Mouse (Mus musculus): ENCODE measurements around the gene Ngfr. TPM values are rescaled to one million over a fixed set of nuclear protein-coding genes. Genes with fewer than 3 reads are reported as not detected.
A peak's percentile ranks its signal among the peaks of the same experiment; 100 is the strongest.

The Ngfr gene
- polyA plus RNA-seq, 1 experiment from 2014 or later, result 41.4 TPM

DNA sequence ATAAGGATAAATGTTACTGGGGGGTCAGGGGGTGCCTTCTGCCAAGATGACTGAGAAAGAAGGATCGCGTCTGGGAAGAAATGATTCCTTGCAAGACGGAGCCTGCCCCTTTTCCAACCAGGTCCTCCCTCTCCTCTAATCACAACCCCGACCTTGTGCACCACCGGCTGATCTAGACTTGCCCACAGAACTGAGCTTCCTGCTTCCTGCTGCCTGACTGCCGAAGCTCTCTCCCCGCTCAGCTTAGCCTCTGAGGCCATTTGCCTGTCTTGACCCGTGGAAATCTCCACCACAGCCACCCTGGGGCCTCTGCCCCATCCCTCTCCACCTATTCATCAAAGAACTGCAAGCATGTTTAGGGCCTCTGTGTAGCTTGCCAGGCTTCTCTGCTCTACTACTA is 11.2 kb downstream of the Ngfr start:
- Histone ChIP-seq H3K4me1 (replicated peaks) (peaks cover 30% of the 10 kb centered on the region), H3K9ac (no peak overlapping the region), H3K4me3 (no peak overlapping the region), H3K27ac (no peak overlapping the region), H3K9me3 (no peaks in the 10 kb centered on the region), H3K27me3 (peaks cover 48% of the 10 kb centered on the region), H3K4me2 (no peak overlapping the region), H3K36me3 (no peaks in the 10 kb centered on the region; the same call in 1 of the 2 replicates)
- WGBS, result 75% methylated on average over 8 of the region's 8 CpGs
- no peak for ATAC-seq (ENCODE audit: low FRiP score)

- Histone ChIP-seq H3K4me1 (replicated peaks) (peaks cover 30% of the 10 kb centered on the region), H3K27ac (no peak overlapping the region), H3K9me3 (no peaks in the 10 kb centered on the region), H3K27me3 (peaks cover 43% of the 10 kb centered on the region), H3K36me3 (no peaks in the 10 kb centered on the region; the same call in 1 of the 2 replicates), H3K4me2 (no peak overlapping the region), H3K9ac (no peak overlapping the region), H3K4me3 (no peak overlapping the region)
- ATAC-seq (ENCODE audit: low FRiP score), result no peak
- WGBS, result 67% methylated on average over 13 of the region's 13 CpGs
Observed at GRCm38 (mm10) chr11:95575791-95576190, 11.7 kb downstream of the Ngfr start.

DNA sequence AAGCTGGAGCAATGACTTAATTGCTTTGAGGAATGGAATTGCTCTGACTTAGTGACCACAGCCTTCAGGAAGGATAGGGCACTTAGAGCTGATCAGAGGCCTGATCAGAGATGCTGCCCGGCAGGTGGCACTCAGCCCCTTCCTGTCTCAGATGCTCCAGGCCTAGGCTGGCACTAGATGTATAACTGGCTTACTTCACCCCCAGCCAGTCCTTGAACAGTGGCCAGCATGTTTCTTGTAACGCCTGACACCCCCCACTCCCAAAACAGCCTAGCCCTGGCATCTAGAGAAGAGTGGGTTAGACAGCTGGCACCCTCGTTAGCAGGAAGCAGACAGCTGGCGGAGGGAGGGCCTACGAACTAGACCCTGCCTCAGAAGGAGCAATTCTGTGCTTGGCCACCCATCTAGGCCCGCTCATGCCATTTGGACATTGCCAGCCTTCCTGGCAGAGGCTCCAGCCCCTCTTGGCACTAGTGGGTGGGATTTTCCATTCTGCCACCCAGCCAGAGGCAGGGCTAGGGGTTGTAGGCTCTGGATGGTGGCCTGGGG is 12.7 kb downstream of the Ngfr start:
- no peak overlapping the region for H3K4me3 ChIP-seq
- H3K27me3 ChIP-seq, result peaks cover 34% of the 10 kb centered on the region
- H3K4me2 ChIP-seq, result no peak overlapping the region
- 77% methylated on average over 6 of the region's 6 CpGs for whole genome bisulfite sequencing
- no peaks in the 10 kb centered on the region for H3K9me3 ChIP-seq
- peak overlapping the region; percentile 24; the same call in 1 of the 2 replicates for H3K9ac ChIP-seq
- H3K36me3 ChIP-seq, result peaks cover 4% of the 10 kb centered on the region; the same call in 1 of the 2 replicates
- H3K4me1 ChIP-seq (replicated peaks), result peaks cover 28% of the 10 kb centered on the region
- ATAC-seq (ENCODE audit: low FRiP score), result peak; percentile 14; the same call in 1 of the 2 replicates
- H3K27ac ChIP-seq, result peak overlapping the region; percentile 44; the same call in 1 of the 2 replicates

DNA sequence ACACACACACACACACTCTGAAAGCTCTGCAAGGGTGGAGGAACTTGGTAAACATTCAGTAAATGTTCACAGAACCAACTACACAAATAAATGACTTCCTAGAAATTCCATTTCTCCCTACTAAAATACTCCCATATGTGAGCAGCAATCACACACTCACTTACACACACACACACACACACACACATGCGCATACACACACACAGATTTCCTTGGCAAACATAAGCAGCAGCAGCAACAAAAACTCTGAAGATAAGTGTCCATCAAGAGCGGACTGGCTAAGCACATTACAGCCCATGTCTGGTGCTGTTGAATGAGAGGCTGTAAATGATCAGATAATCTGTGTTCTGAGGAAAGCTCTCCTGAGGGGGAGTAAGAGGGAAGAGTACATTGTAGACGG is 15.3 kb downstream of the Ngfr start:
- Histone ChIP-seq H3K9me3 (no peaks in the 10 kb centered on the region), H3K27me3 (peaks cover 9% of the 10 kb centered on the region), H3K27ac (no peak overlapping the region), H3K36me3 (peaks cover 4% of the 10 kb centered on the region; the same call in 1 of the 2 replicates), H3K4me2 (no peak overlapping the region), H3K9ac (no peak overlapping the region), H3K4me3 (no peak overlapping the region), H3K4me1 (replicated peaks) (peaks cover 20% of the 10 kb centered on the region)
- ATAC-seq (ENCODE audit: low FRiP score), result no peak
- 85% methylated on average over 3 of the region's 3 CpGs for WGBS

DNA sequence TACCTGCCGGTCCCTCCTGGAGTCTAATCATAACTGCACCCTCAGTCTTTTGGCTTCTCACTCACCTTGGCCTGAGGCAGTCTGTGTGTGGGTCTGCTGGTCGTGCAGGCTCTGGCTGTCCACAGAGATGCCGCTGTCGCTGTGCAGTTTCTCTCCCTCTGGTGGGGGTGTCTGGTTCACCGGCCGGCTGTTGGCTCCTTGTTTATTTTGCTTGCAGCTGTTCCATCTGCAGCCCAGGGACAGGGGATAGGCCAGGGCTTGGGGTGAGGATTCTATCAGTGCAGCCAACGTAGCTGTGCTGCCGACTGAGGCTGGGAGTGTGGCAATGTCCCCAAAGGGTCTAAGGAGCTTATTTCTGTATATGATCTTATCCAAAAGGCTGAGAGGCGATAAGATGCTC is 15.8 kb downstream of the Ngfr start:
- H3K4me1 ChIP-seq (replicated peaks), result peaks cover 20% of the 10 kb centered on the region
- peaks cover 4% of the 10 kb centered on the region; the same call in 1 of the 2 replicates for H3K27me3 ChIP-seq
- H3K9ac ChIP-seq, result peak overlapping the region; percentile 49; the same call in 1 of the 2 replicates
- no peak overlapping the region for H3K4me2 ChIP-seq
- peaks cover 4% of the 10 kb centered on the region; the same call in 1 of the 2 replicates for H3K36me3 ChIP-seq
- no peak overlapping the region for H3K27ac ChIP-seq
- no peak overlapping the region for H3K4me3 ChIP-seq
- 53% methylated on average over 9 of the region's 9 CpGs for WGBS
- ATAC-seq (ENCODE audit: low FRiP score), result no peak
- no peaks in the 10 kb centered on the region for H3K9me3 ChIP-seq

GRCm38 (mm10) chr11:95570827-95571619 is 16.5 kb downstream of the Ngfr start:
- Histone ChIP-seq H3K4me3 (no peak overlapping the region), H3K9me3 (no peaks in the 10 kb centered on the region), H3K27me3 (peaks cover 3% of the 10 kb centered on the region; the same call in 1 of the 2 replicates), H3K36me3 (peaks cover 4% of the 10 kb centered on the region; the same call in 1 of the 2 replicates), H3K27ac (no peak overlapping the region), H3K4me2 (no peak overlapping the region), H3K4me1 (replicated peaks) (peaks cover 15% of the 10 kb centered on the region), H3K9ac (no peak overlapping the region)
- 70% methylated on average over 25 of the region's 25 CpGs for WGBS
- ATAC-seq (ENCODE audit: low FRiP score), result no peak

- Histone ChIP-seq H3K9ac (no peak overlapping the region), H3K9me3 (no peaks in the 10 kb centered on the region), H3K27ac (no peak overlapping the region), H3K4me3 (no peak overlapping the region), H3K4me1 (replicated peaks) (peaks cover 8% of the 10 kb centered on the region), H3K36me3 (peaks cover 4% of the 10 kb centered on the region; the same call in 1 of the 2 replicates), H3K4me2 (no peak overlapping the region), H3K27me3 (no peaks in the 10 kb centered on the region)
- WGBS, result 81% methylated on average over 6 of the region's 6 CpGs
- ATAC-seq (ENCODE audit: low FRiP score), result no peak
Observed at GRCm38 (mm10) chr11:95569908-95570307, 17.6 kb downstream of the Ngfr start.

GRCm38 (mm10) chr11:95567936-95568715 is 19.4 kb downstream of the Ngfr start:
- Histone ChIP-seq H3K4me3 (no peak overlapping the region), H3K27me3 (no peaks in the 10 kb centered on the region), H3K36me3 (0 out of 2 replicates have a peak, but pooled peaks cover 4% of the 10 kb centered on the region), H3K9ac (no peak overlapping the region), H3K4me1 (replicated peaks) (peaks cover 8% of the 10 kb centered on the region), H3K27ac (no peak overlapping the region), H3K4me2 (no peak overlapping the region), H3K9me3 (no peaks in the 10 kb centered on the region)
- no peak for ATAC-seq (ENCODE audit: low FRiP score)
- WGBS, result 63% methylated on average over 8 of the region's 8 CpGs

GRCm38 (mm10) chr11:95567366-95567765 is 20.2 kb downstream of the Ngfr start:
- no peak for ATAC-seq (ENCODE audit: low FRiP score)
- H3K4me3 ChIP-seq, result no peak overlapping the region
- H3K36me3 ChIP-seq, result 0 out of 2 replicates have a peak, but pooled peaks cover 4% of the 10 kb centered on the region
- no peaks in the 10 kb centered on the region for H3K9me3 ChIP-seq
- H3K4me2 ChIP-seq, result no peak overlapping the region
- H3K27ac ChIP-seq, result no peak overlapping the region
- H3K27me3 ChIP-seq, result no peaks in the 10 kb centered on the region
- 75% methylated on average over 6 of the region's 6 CpGs for WGBS
- peaks cover 8% of the 10 kb centered on the region for H3K4me1 ChIP-seq (replicated peaks)
- no peak overlapping the region for H3K9ac ChIP-seq

DNA sequence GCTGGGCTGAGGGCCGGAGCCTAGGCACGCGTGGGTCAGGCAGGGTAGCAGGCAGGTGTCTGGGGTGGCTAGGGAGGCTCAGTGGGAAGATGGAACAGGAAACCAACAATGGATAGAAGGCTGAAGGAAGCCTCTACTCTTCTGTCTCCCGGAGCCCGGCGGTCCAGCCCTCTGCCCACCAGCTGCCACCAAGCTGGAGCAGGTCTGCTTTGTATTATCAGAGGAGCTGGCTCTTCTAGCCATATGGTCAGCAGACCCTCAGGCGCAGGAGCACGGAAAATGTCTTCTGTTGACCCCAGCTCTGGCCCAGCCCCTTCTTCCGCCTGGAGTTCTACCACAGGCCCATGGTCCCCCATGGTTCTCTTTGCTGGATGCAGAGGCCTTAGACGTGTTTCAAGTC is 22.2 kb downstream of the Ngfr start:
- Histone ChIP-seq H3K9me3 (no peaks in the 10 kb centered on the region), H3K4me1 (replicated peaks) (peaks cover 4% of the 10 kb centered on the region; the same call in 1 of the 2 replicates), H3K27me3 (no peaks in the 10 kb centered on the region), H3K4me3 (no peak overlapping the region), H3K36me3 (0 out of 2 replicates have a peak, but pooled peaks cover 4% of the 10 kb centered on the region), H3K4me2 (no peak overlapping the region), H3K9ac (no peak overlapping the region), H3K27ac (no peak overlapping the region)
- 87% methylated on average over 10 of the region's 10 CpGs for WGBS
- ATAC-seq (ENCODE audit: low FRiP score), result no peak

DNA sequence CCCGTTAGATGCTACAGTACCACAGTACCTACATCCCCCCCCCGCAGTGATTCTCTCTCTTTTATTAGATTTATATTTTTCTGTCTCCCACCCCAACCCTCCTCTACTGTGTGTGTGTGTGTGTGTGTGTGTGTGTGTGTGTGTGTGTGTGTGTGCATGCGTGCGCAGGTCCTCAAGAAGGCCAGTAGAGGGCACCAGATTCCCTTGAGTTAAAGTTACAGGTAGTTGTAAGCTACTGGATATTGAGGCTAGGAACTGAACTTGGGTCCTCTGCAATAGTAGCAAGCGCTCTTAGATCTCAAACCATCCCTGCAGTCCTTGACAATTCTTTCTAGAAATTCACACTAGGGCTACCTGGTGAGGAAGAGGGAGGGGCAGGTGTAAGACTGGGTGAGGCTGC is 23.7 kb downstream of the Ngfr start:
- WGBS, result 97% methylated on average over 5 of the region's 5 CpGs
- Histone ChIP-seq H3K4me1 (replicated peaks) (peaks cover 12% of the 10 kb centered on the region; the same call in 1 of the 2 replicates), H3K4me3 (no peak overlapping the region), H3K27me3 (no peaks in the 10 kb centered on the region), H3K9ac (no peak overlapping the region), H3K36me3 (no peaks in the 10 kb centered on the region), H3K9me3 (no peaks in the 10 kb centered on the region), H3K27ac (no peak overlapping the region), H3K4me2 (no peak overlapping the region)
- ATAC-seq (ENCODE audit: low FRiP score), result no peak

DNA sequence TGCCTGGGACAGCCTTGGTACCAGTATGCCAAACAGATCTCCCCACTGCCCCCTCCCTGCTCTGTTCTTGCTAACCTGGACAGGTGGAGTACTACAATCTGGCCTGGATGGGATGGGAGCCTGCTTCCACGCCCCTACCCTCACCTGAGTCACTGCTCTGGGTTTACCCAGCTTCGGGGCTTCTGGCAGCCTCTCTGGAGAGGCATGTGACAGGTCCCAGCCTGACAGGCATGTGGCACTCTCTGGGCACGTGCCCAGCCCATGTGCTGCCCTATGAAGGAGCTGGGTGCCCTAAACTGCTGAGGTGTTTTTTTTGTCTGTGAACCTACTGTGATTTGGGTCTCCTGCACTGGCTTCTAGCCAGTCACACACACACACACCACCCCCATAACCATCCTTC is 26.8 kb downstream of the Ngfr start:
- no peak for ATAC-seq (ENCODE audit: low FRiP score)
- no peaks in the 10 kb centered on the region for H3K27me3 ChIP-seq
- H3K4me3 ChIP-seq, result no peak overlapping the region
- no peak overlapping the region for H3K27ac ChIP-seq
- WGBS, result 65% methylated on average over 3 of the region's 3 CpGs
- no peaks in the 10 kb centered on the region for H3K9me3 ChIP-seq
- peaks cover 14% of the 10 kb centered on the region; the same call in 1 of the 2 replicates for H3K4me1 ChIP-seq (replicated peaks)
- no peak overlapping the region for H3K4me2 ChIP-seq
- H3K36me3 ChIP-seq, result no peaks in the 10 kb centered on the region
- H3K9ac ChIP-seq, result no peak overlapping the region

Data from hindbrain, embryonic 13.5 days (tissue).